Mouse (Mus musculus) liver, embryonic 14.5 days (tissue): ENCODE measurements around the gene Pnp2. TPM values are rescaled to one million over a fixed set of nuclear protein-coding genes. Genes with fewer than 3 reads are reported as not detected.
"Not testable (repeated sequence)": the region's sequence is repeated elsewhere in the genome, so short reads cannot be mapped to it uniquely, and the experiment has no call there.

Experiments
- ATAC-seq: fragments of 200-750 bp; cut with Nextera tagmentation; 2 replicates; pipeline ENCODE4 v1.8.0; 2017; ENCODE audit warnings: moderate number of reproducible peaks, mild to moderate bottlenecking, moderate library complexity; ENCODE audit not compliant: insufficient read depth
- DNase-seq, 3 experiments: peaks; one replicate each; pipeline ENCODE4 v3.0.0-alpha.2; 2012 to 2013; ENCODE audit warnings: low read depth in 3 of 3, low spot score in 3 of 3
- H3K27ac ChIP-seq: fragments of 300-500 bp; sonication (generic); 2 replicates; pipeline ENCODE4 v1.5.1; 2014; ENCODE audit warnings: moderate library complexity, mild to moderate bottlenecking, control low read depth, inconsistent platforms
- H3K27me3 ChIP-seq: fragments of 300-500 bp; sonication (generic); 2 replicates; pipeline ENCODE4 v1.6.1; 2014; ENCODE audit warnings: mild to moderate bottlenecking, low read length, moderate library complexity; ENCODE audit not compliant: control insufficient read depth, insufficient read depth
- H3K36me3 ChIP-seq: fragments of 300-500 bp; sonication (generic); replicated peaks from 2 replicates; pipeline ENCODE4 v1.6.1; 2014; ENCODE audit warnings: low read depth; ENCODE audit not compliant: control insufficient read depth, insufficient read depth
- H3K4me1 ChIP-seq, 2 experiments: fragments of 200-500 bp in 1 of 2; fragments of 300-500 bp in 1 of 2; sonication (generic) in 1 of 2; replicated peaks; 2 replicates each; pipeline ENCODE4 v1.6.1; 2012 to 2014; ENCODE audit warnings: antibody characterized with exemption in 1 of 2, inconsistent platforms in 1 of 2, low read length in 1 of 2; ENCODE audit not compliant: control insufficient read depth in 2 of 2, insufficient read depth in 2 of 2
- H3K4me2 ChIP-seq: fragments of 300-500 bp; sonication (generic); 2 replicates; pipeline ENCODE4 v1.6.1; 2014; ENCODE audit warnings: low read depth, mild to moderate bottlenecking, control low read depth, moderate library complexity
- H3K4me3 ChIP-seq, 2 experiments: fragments of 200-500 bp in 1 of 2; fragments of 300-500 bp in 1 of 2; sonication (generic) in 1 of 2; 2 replicates each; pipeline ENCODE4 v1.5.1; 2012 to 2014; ENCODE audit warnings: low read depth in 2 of 2, low read length in 2 of 2, mild to moderate bottlenecking in 2 of 2, control low read depth in 1 of 2, inconsistent platforms in 1 of 2, moderate library complexity in 1 of 2; ENCODE audit not compliant: insufficient read depth in 1 of 2
- H3K9ac ChIP-seq: fragments of 300-500 bp; sonication (generic); replicated peaks from 2 replicates; pipeline ENCODE4 v1.6.1; 2014; ENCODE audit warnings: mild to moderate bottlenecking, control low read depth, moderate library complexity
- H3K9me3 ChIP-seq: fragments of 300-500 bp; sonication (generic); 2 replicates; pipeline ENCODE4 v1.6.1; 2016; ENCODE audit warnings: low read length, mixed read lengths; ENCODE audit not compliant: control insufficient read depth
- CTCF ChIP-seq: IDR thresholded peaks from 2 replicates; pipeline ENCODE4 v1.5.1; 2016; ENCODE audit warnings: antibody characterized with exemption, low read depth, control low read depth
- EP300 ChIP-seq: IDR thresholded peaks from 2 replicates; pipeline ENCODE4 v1.6.1; 2016; ENCODE audit warnings: antibody characterized with exemption, low read depth
- WGBS: fragments of 180-500 bp; shearing (Covaris S2); extraction: QIAGEN DNeasy Blood & Tissue Kit; methylation state at CpG from one replicate; pipeline ENCODE4 v1.1.7; 2014; ENCODE audit not compliant: insufficient replicate concordance; 5-methylcytosine and 5-hydroxymethylcytosine counted together
- polyA plus RNA-seq, 2 experiments: library from polyadenylated mRNA; depleted of rRNA in 1 of 2; stranded (reverse) in 1 of 2; unstranded in 1 of 2; fragments of >200 nt; fragmentation: Nextera tagmentation in 1 of 2; extraction: Ambion mirVana in 1 of 2; gene quantifications; 2 replicates each; pipeline versions ENCODE4 v1.2.1 to v1.2.3; 2012 to 2014

Pnp2 gene
- polyA plus RNA-seq, 2 experiments, result 9.8 to 12.0 TPM

DNA sequence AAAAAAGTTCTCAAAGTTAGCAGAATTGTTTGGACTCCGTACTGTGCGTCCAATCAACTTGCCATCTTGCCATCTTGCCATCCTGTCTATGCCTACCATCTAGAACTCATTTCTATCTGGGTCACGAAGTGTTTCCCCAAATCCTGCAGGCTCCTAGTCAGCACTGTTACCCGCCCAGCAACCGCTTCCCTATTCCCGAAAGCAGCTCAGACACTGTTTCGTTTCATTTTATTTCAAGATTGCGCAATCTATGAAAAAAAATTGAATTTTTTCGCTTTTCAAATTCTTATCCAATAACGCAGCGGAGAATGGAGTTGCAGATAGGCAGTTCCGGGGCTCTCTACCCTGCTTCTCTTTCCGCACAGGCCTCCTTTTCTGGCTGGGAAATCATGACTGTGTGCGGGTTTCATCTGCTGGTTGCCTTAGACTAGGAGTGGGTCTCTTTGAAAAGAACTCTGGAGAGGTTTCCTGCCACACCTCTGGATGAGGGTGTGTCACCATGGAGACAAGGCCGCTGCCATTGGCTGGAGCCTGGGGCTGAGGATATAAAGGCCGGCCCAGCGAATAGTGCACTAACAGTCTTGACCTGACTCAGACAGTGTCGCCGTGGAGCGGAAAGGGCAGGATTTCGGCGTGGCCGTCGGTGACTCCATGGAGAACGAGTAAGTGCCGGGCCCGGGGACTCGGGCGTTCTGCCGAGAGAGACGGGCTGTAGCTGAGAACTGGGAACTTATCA, 11.7 kb upstream of the Pnp2 start, which contains the start of gene Gm49342:
Gm49342 (plus strand) TSS at position 586 of the 736 bp plus-strand sequence.
- peak within 1 kb of the TSS; percentile 89 for H3K27ac ChIP-seq
- H3K36me3 ChIP-seq, result peaks cover 5% of the 10 kb centered on the region
- H3K27me3 ChIP-seq, result no peaks in the 10 kb centered on the region
- 7% methylated on average over 31 of the region's 31 CpGs for WGBS
- H3K4me3 ChIP-seq, result peak within 1 kb of the TSS; percentile 87
- ATAC-seq, result peak; percentile 97
- peaks cover 2 to 12% of the 10 kb centered on the region in 2 experiments; a peak in 2 of 4 replicates for H3K4me1 ChIP-seq
- peak within 1 kb of the TSS; percentile 72 for H3K4me2 ChIP-seq
- TF ChIP-seq EP300 (no peak), CTCF (peak; percentile 80)
- peak within 1 kb of the TSS; percentile 90 for H3K9ac ChIP-seq
- peak; percentile 88 to 92 (median 91) for DNase-seq
- no peaks in the 10 kb centered on the region for H3K9me3 ChIP-seq

DNA sequence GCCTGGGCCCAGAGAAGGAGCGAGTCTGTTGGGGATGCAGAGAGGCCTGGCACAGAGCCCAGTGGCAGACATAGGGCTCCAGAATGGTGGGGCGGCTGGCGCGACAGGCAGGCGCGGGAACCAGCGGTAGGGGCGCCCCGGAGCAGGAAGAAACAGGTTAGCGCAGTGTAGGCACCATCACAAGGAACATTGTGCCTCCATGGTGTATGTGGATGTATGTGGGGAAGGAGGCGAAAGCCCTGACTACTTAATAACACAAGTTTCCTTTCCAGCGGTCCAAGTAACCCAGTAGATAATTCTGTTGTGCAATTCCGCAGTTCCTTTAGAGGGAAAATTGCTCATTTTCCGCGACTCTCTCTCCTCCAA, 11.1 kb upstream of the Pnp2 start:
- WGBS, result under 1% methylated on average over 14 of the region's 15 CpGs
- Histone ChIP-seq H3K27ac (peak overlapping the region; percentile 89), H3K4me1 (peaks cover 2 to 12% of the 10 kb centered on the region in 2 experiments; a peak in 2 of 4 replicates), H3K36me3 (peaks cover 10% of the 10 kb centered on the region), H3K4me3 (peak overlapping the region; percentile 87), H3K9ac (peak overlapping the region; percentile 90), H3K4me2 (peak overlapping the region; percentile 72)
- peak; percentile 62 for TF ChIP-seq CTCF
- not testable (repeated sequence) for DNase-seq, H3K27me3 ChIP-seq, H3K9me3 ChIP-seq
- ATAC-seq, result peak; percentile 88

DNA sequence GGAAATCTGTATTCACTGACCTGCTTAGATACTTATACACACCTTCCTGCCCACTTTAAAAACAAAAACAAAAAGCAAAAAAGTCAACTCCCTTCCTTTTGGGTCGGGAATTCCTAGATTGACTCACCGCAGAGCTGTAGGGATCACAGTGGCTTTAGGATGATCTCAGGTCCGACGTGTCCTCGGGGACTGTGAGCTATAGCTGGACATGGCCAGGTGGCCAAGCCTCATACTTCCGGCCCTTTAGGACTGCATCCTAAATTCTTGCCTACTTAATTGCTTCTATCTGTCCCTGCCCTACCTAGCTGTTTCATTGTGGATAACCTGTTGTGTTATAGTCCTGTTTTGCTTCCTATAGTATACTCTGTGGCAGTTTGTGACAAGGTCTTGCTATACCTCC, 10.7 kb upstream of the Pnp2 start:
- 7% methylated on average over 6 of the region's 6 CpGs for WGBS

DNA sequence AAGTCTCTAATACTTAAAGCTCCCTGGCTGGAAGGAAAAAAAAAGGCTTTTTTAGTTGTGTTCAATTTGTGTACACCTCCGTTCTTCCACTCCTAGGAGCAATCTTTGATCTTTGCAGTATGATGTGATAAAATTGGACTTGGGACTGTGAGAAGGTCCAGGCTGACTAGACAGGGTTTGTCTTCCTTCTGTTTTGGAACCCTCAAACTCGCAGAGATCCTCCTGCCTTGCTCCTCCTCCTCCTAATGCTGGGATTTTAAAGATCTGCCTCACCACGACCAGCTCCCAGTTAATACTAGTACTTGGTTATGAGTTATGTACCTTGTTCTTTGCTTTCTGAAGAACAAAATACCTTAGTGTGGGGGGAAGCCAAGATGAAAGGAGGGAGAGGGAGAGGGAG, 10.3 kb upstream of the Pnp2 start:
- H3K27me3 ChIP-seq, H3K9me3 ChIP-seq, DNase-seq, ATAC-seq: not testable (repeated sequence)
- H3K4me3 ChIP-seq, result peak overlapping the region; percentile 87
- WGBS, result 7% methylated on average over 3 of the region's 3 CpGs
- peaks cover 2 to 12% of the 10 kb centered on the region in 2 experiments; a peak in 2 of 4 replicates for H3K4me1 ChIP-seq
- H3K27ac ChIP-seq, result peak overlapping the region; percentile 89
- peaks cover 10% of the 10 kb centered on the region for H3K36me3 ChIP-seq
- H3K4me2 ChIP-seq, result peak overlapping the region; percentile 72
- H3K9ac ChIP-seq, result peak overlapping the region; percentile 90

More for the DNA sequence above, 10.7 kb upstream of the Pnp2 start:
- DNase-seq, ATAC-seq, H3K27me3 ChIP-seq, H3K9me3 ChIP-seq: not testable (repeated sequence)
- peak overlapping the region; percentile 87 for H3K4me3 ChIP-seq
- peak overlapping the region; percentile 89 for H3K27ac ChIP-seq
- peaks cover 2 to 12% of the 10 kb centered on the region in 2 experiments; a peak in 2 of 4 replicates for H3K4me1 ChIP-seq
- H3K36me3 ChIP-seq, result peaks cover 10% of the 10 kb centered on the region
- H3K4me2 ChIP-seq, result peak overlapping the region; percentile 72
- H3K9ac ChIP-seq, result peak overlapping the region; percentile 90

DNA sequence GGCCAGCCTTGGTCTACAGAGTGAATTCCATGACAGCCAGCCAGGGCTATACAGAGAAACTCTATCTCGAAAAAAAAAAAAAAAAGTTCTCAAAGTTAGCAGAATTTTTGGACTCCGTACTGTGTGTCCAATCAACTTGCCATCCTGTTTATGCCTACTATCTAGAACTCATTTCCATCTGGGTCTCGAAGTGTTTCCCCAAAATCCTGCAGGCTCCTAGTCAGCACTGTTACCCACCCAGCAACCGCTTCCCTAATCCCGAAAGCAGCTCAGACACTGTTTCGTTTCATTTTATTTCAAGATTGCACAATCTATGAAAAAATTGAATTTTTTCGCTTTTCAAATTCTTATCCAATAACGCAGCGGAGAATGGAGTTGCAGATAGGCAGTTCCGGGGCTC, 305 bp upstream of the Pnp2 start:
- Histone ChIP-seq H3K27ac (no peak overlapping the region), H3K9ac (no peak overlapping the region), H3K27me3 (no peaks in the 10 kb centered on the region), H3K4me1 (peaks cover 10 to 26% of the 10 kb centered on the region in 2 experiments; a peak in 3 of 4 replicates), H3K4me3 (no peak overlapping the region), H3K36me3 (peaks cover 18% of the 10 kb centered on the region), H3K9me3 (no peaks in the 10 kb centered on the region), H3K4me2 (peak overlapping the region; percentile 75)
- WGBS, result 65% methylated on average over 10 of the region's 10 CpGs
- ATAC-seq (no peak), DNase-seq (no peak)
- TF ChIP-seq EP300, result no peak
- no peak for TF ChIP-seq CTCF

DNA sequence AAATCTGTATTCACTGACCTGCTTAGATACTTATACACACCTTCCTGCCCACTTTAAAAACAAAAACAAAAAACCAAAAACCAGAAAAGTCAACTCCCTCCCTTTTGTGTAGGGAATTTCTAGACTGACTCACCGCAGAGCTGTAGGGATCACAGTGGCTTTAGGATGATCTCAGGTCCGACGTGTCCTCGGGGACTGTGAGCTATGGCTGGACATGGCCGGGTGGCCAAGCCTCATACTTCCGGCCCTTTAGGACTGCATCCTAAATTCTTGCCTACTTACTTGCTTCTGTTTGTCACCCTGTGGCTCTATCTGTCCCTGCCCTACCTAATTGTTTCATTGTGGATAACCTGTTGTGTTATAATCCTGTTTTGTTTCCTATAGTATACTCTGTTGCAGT, 932 bp downstream of the Pnp2 start:
- not testable (repeated sequence) for ATAC-seq, DNase-seq, H3K36me3 ChIP-seq, H3K27me3 ChIP-seq, H3K9me3 ChIP-seq
- Histone ChIP-seq H3K27ac (peak overlapping the region; percentile 77), H3K4me1 (peaks cover 10 to 26% of the 10 kb centered on the region in 2 experiments; a peak in 3 of 4 replicates), H3K9ac (peak overlapping the region; percentile 70), H3K4me2 (peak overlapping the region; percentile 75), H3K4me3 (peak overlapping the region; percentile 46 to 54)
- WGBS, result 79% methylated on average over 6 of the region's 6 CpGs

DNA sequence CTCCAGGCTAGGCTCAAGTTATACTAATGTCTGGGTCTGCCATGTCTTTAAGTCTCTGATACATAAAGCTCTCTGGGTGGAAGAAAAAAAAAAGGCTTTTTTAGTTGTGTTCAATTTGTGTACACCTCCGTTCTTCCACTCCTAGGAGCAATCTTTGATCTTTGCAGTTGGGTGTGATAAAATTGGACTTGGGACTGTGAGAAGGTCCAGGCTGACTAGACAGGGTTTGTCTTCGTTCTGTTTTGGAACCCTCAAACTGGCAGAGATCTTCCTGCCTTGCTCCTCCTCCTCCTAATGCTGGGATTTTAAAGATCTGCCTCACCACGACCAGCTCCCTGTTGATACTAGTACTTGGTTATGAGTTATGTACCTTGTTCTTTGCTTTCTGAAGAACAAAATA, 1.4 kb downstream of the Pnp2 start:
- H3K9me3 ChIP-seq, H3K36me3 ChIP-seq, DNase-seq, ATAC-seq, H3K27me3 ChIP-seq: not testable (repeated sequence)
- WGBS, result 15% methylated on average over 3 of the region's 3 CpGs
- Histone ChIP-seq H3K4me3 (peak overlapping the region in 1 of 2 experiments; percentile 54; a peak in 2 of 4 replicates), H3K27ac (peak overlapping the region; percentile 77), H3K4me1 (peaks cover 10 to 26% of the 10 kb centered on the region in 2 experiments; a peak in 3 of 4 replicates), H3K9ac (peak overlapping the region; percentile 70), H3K4me2 (peak overlapping the region; percentile 75)
